Mouse (Mus musculus): ENCODE results near the gene Prc1. TPM values are rescaled to one million over a fixed set of nuclear protein-coding genes. Genes with fewer than 3 reads are reported as not detected.

Prc1 gene
- total and polyA plus RNA-seq, 3 experiments: 14.6 to 229 (median 161) TPM

DNA sequence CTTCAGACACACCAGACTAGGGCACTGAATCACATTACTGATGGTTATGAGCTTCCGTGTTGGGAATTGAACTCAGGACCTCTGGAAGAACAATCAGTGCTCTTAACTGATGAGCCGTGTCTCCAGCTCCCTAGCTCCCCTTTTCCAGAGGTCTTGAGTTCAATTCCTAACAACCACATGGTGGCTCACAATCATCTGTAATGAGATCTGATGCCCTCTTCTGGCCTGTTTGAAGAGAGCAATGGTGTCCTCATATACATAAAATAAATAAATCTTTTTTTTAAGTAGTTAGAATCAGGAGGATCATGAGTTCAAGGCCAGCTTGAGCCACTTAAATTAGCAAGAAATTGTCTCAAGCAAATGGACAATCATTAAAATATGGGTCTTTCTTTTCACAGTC is 38.3 kb upstream of the Prc1 start:
- DNase-seq (ENCODE audit: low spot score) (no peak), ATAC-seq (ENCODE audit: extremely low read depth, insufficient number of reproducible peaks, low FRiP score, poor library complexity, severe bottlenecking) (no peak)
- H3K4me3 ChIP-seq (ENCODE audit: low read depth, low read length): no peak overlapping the region
- no peak for TF ChIP-seq GATA2 (IDR thresholded peaks at IDR 0.05; ENCODE audit: borderline replicate concordance, low read depth, low read length)
- TF ChIP-seq GATA1 (IDR thresholded peaks at IDR 0.05; ENCODE audit: borderline replicate concordance, low read length): no peak
- no peak for TF ChIP-seq TAL1 (conservative IDR thresholded peaks at IDR 0.05; ENCODE audit: low read depth, low read length)
- TF ChIP-seq POLR2AphosphoS5 (IDR thresholded peaks at IDR 0.05; ENCODE audit: insufficient replicate concordance, low read depth, low read length): no peak
- TF ChIP-seq CTCF (IDR thresholded peaks at IDR 0.05; ENCODE audit: low read depth, low read length): no peak
- H3K4me1 ChIP-seq (ENCODE audit: insufficient read depth, low read depth, low read length): peaks cover 40% of the 10 kb centered on the region
- 0 out of 2 replicates have a peak, but pooled peaks cover 4% of the 10 kb centered on the region for H3K27me3 ChIP-seq (ENCODE audit: insufficient read depth, low read length)
- no peaks in the 10 kb centered on the region for H3K9me3 ChIP-seq (replicated peaks)
- H3K36me3 ChIP-seq (replicated peaks): no peaks in the 10 kb centered on the region

DNA sequence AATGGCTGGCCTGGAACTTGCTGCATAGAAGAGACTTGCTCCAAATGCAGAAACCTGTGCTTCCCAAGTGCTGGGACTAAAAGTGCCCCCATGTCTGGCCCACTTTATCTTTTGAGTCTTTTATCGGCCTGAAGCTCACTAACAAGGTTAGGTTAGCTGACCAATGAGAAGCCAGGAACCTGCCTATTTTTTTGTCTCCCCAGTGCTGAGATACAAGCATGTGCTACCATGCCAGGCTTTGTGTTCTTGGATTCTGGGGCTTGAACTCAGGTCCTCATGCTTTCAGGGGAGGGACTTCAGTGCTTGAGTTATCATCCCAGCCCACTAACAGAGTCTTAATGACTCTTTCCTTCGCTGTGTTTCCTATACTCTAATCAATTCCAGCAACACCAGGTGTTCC is 36.5 kb upstream of the Prc1 start:
- TF ChIP-seq GATA2 (IDR thresholded peaks at IDR 0.05; ENCODE audit: borderline replicate concordance, low read depth, low read length) (no peak), CTCF (IDR thresholded peaks at IDR 0.05; ENCODE audit: low read depth, low read length) (no peak), TAL1 (conservative IDR thresholded peaks at IDR 0.05; ENCODE audit: low read depth, low read length) (no peak), GATA1 (IDR thresholded peaks at IDR 0.05; ENCODE audit: borderline replicate concordance, low read length) (no peak), POLR2AphosphoS5 (IDR thresholded peaks at IDR 0.05; ENCODE audit: insufficient replicate concordance, low read depth, low read length) (no peak)

DNA sequence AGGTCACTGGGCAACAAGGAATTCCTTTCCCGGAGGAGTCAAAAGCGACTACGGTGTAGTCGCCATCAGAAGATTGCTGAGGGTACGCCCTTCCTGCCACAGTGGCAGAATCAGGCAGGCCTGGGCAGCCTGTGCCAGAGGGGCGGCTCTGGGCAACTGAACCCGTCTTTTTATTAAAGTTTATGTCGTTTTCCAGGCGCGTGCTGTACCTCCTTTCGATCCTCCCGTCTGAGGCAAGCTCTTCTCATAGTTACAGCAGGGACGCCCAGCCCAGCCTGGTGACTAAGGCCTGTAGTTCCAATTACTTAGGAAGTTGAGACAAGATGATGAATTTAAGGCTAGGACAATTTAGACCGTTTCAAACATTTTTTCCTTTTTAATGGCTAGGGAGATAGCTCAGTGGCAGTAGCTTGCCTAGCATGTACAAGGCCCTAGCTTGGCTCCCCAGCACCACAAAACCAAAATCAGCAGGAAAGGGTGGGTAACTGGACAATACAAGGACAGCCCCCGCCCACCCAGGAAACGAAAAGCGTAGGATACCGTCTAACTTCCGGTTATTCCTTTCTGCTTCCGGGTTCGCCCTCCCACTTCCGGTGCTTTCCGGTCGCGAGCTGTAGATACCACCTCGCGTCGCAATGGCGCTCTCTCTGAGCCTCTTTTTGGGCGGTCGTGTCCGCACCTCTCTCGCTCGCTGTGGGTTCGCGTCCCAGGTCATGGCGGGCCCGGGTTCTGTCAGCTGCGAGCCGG is 33.5 kb upstream of the Prc1 start, which contains the start of gene Ngrn:
TSS of gene Ngrn (plus strand) at position 591 of the 747 bp plus-strand sequence.
- H3K4me1 ChIP-seq (ENCODE audit: insufficient read depth, low read depth, low read length): peaks cover 35% of the 10 kb centered on the region
- no peaks in the 10 kb centered on the region for H3K9me3 ChIP-seq (replicated peaks)
- peak within 1 kb of the TSS; percentile 87 for H3K4me3 ChIP-seq (ENCODE audit: low read depth, low read length)
- ATAC-seq (ENCODE audit: extremely low read depth, insufficient number of reproducible peaks, low FRiP score, poor library complexity, severe bottlenecking) (peak; percentile 88), DNase-seq (ENCODE audit: low spot score) (peak; percentile 83)
- H3K36me3 ChIP-seq (replicated peaks): peaks cover 32% of the 10 kb centered on the region
- no peak for TF ChIP-seq POLR2AphosphoS5 (IDR thresholded peaks at IDR 0.05; ENCODE audit: insufficient replicate concordance, low read depth, low read length)
- TF ChIP-seq TAL1 (conservative IDR thresholded peaks at IDR 0.05; ENCODE audit: low read depth, low read length): no peak
- no peak for TF ChIP-seq CTCF (IDR thresholded peaks at IDR 0.05; ENCODE audit: low read depth, low read length)
- TF ChIP-seq GATA2 (IDR thresholded peaks at IDR 0.05; ENCODE audit: borderline replicate concordance, low read depth, low read length): no peak
- TF ChIP-seq GATA1 (IDR thresholded peaks at IDR 0.05; ENCODE audit: borderline replicate concordance, low read length): no peak
- no peaks in the 10 kb centered on the region for H3K27me3 ChIP-seq (ENCODE audit: insufficient read depth, low read length)

More for the DNA sequence above, 36.5 kb upstream of the Prc1 start:
- no peak for DNase-seq (ENCODE audit: low spot score)
- no peak for ATAC-seq (ENCODE audit: extremely low read depth, insufficient number of reproducible peaks, low FRiP score, poor library complexity, severe bottlenecking)
- 0 out of 2 replicates have a peak, but pooled peaks cover 4% of the 10 kb centered on the region for H3K27me3 ChIP-seq (ENCODE audit: insufficient read depth, low read length)
- H3K4me1 ChIP-seq (ENCODE audit: insufficient read depth, low read depth, low read length): peaks cover 37% of the 10 kb centered on the region
- H3K36me3 ChIP-seq (replicated peaks): peaks cover 3% of the 10 kb centered on the region
- H3K4me3 ChIP-seq (ENCODE audit: low read depth, low read length): no peak overlapping the region
- H3K9me3 ChIP-seq (replicated peaks): no peaks in the 10 kb centered on the region

DNA sequence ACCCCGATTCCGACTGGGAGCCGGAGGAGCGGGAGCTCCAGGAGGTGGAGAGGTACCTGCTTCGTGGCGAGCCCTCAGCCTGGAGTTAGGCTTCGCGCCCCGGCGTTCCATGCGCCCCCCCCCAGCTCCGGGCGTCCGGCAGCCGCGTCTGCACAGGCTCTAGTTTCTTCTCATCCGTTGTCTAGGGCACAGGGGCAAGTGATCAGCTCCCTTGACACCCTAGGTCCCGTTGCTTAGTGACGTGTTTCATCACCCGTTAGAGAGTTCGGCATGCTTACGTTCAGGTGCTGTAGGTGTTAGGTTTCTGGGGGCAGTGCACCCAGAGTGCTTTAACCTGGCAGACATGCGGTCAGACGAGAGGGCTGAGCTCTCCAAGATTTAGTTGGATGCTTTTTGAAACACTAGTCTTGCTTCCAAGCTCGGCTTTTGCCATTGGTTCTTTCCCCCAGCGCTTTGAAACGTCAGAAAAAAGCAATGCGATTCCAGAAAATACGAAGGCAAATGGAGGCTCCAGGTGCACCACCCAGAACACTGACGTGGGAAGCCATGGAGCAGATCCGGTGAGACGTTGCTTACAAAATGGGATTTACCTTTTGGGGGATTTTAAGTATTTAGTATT is 32.8 kb upstream of the Prc1 start:
- Histone ChIP-seq H3K9me3 (replicated peaks) (no peaks in the 10 kb centered on the region), H3K36me3 (replicated peaks) (peaks cover 39% of the 10 kb centered on the region), H3K4me3 (ENCODE audit: low read depth, low read length) (peak overlapping the region; percentile 87), H3K4me1 (ENCODE audit: insufficient read depth, low read depth, low read length) (peaks cover 35% of the 10 kb centered on the region), H3K27me3 (ENCODE audit: insufficient read depth, low read length) (no peaks in the 10 kb centered on the region)
- ATAC-seq (ENCODE audit: extremely low read depth, insufficient number of reproducible peaks, low FRiP score, poor library complexity, severe bottlenecking): no peak
- TF ChIP-seq TAL1 (conservative IDR thresholded peaks at IDR 0.05; ENCODE audit: low read depth, low read length): no peak
- TF ChIP-seq GATA2 (IDR thresholded peaks at IDR 0.05; ENCODE audit: borderline replicate concordance, low read depth, low read length): no peak
- no peak for TF ChIP-seq POLR2AphosphoS5 (IDR thresholded peaks at IDR 0.05; ENCODE audit: insufficient replicate concordance, low read depth, low read length)
- TF ChIP-seq CTCF (IDR thresholded peaks at IDR 0.05; ENCODE audit: low read depth, low read length): no peak
- no peak for TF ChIP-seq GATA1 (IDR thresholded peaks at IDR 0.05; ENCODE audit: borderline replicate concordance, low read length)
- DNase-seq (ENCODE audit: low spot score): peak; percentile 6

DNA sequence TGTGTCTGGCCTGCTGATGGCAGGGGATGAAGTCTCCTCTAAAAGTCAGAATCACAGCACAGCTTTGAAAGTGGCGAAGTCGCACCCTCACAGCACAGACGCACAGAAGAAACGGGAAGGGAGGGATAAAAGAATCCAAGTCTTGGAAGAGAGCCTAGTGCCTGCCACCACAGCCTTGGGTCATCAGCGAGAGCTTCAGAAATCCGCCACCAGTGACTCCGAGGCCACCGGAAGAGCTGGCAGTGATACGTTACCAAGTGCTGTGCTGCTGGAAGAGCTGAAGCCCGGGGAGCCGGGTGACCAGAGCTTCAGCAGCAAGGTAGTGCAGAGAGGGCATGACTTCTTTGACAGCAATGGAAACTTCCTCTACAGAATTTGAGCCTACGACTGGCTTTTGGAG is 29.6 kb upstream of the Prc1 start:
- no peak for TF ChIP-seq GATA1 (IDR thresholded peaks at IDR 0.05; ENCODE audit: borderline replicate concordance, low read length)
- TF ChIP-seq TAL1 (conservative IDR thresholded peaks at IDR 0.05; ENCODE audit: low read depth, low read length): no peak
- no peak for TF ChIP-seq GATA2 (IDR thresholded peaks at IDR 0.05; ENCODE audit: borderline replicate concordance, low read depth, low read length)
- no peak for TF ChIP-seq POLR2AphosphoS5 (IDR thresholded peaks at IDR 0.05; ENCODE audit: insufficient replicate concordance, low read depth, low read length)
- TF ChIP-seq CTCF (IDR thresholded peaks at IDR 0.05; ENCODE audit: low read depth, low read length): no peak
- ATAC-seq (ENCODE audit: extremely low read depth, insufficient number of reproducible peaks, low FRiP score, poor library complexity, severe bottlenecking) (no peak), DNase-seq (ENCODE audit: low spot score) (no peak)
- H3K36me3 ChIP-seq (replicated peaks): peaks cover 58% of the 10 kb centered on the region
- H3K9me3 ChIP-seq (replicated peaks): no peaks in the 10 kb centered on the region
- H3K4me1 ChIP-seq (ENCODE audit: insufficient read depth, low read depth, low read length): peaks cover 46% of the 10 kb centered on the region
- no peaks in the 10 kb centered on the region for H3K27me3 ChIP-seq (ENCODE audit: insufficient read depth, low read length)
- H3K4me3 ChIP-seq (ENCODE audit: low read depth, low read length): no peak overlapping the region

DNA sequence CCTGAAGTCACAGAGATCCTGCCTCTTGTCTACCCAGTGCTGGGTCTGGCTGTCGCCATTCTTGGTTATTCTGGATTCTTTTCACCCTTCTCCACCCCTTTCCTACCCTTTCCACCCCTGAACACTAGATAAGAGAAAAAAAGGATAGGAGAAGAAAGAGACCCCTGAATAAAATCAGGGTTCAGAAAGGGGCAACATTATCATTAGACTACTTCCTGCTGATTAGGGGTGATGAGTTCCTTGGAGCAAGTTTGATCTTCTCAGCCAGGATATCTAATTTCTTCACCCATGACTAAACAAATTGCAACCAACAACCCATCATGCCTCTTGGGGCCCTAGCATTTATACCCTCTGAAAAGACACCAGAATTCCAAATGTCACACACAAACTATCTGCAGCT is 26.5 kb upstream of the Prc1 start:
- TF ChIP-seq GATA1 (IDR thresholded peaks at IDR 0.05; ENCODE audit: borderline replicate concordance, low read length) (no peak), TAL1 (conservative IDR thresholded peaks at IDR 0.05; ENCODE audit: low read depth, low read length) (no peak), CTCF (IDR thresholded peaks at IDR 0.05; ENCODE audit: low read depth, low read length) (no peak), POLR2AphosphoS5 (IDR thresholded peaks at IDR 0.05; ENCODE audit: insufficient replicate concordance, low read depth, low read length) (no peak), GATA2 (IDR thresholded peaks at IDR 0.05; ENCODE audit: borderline replicate concordance, low read depth, low read length) (no peak)
- peaks cover 71% of the 10 kb centered on the region for H3K36me3 ChIP-seq (replicated peaks)
- H3K27me3 ChIP-seq (ENCODE audit: insufficient read depth, low read length): no peaks in the 10 kb centered on the region
- no peak overlapping the region for H3K4me3 ChIP-seq (ENCODE audit: low read depth, low read length)
- H3K4me1 ChIP-seq (ENCODE audit: insufficient read depth, low read depth, low read length): peaks cover 50% of the 10 kb centered on the region
- no peak for ATAC-seq (ENCODE audit: extremely low read depth, insufficient number of reproducible peaks, low FRiP score, poor library complexity, severe bottlenecking)
- DNase-seq (ENCODE audit: low spot score): no peak
- H3K9me3 ChIP-seq (replicated peaks): no peaks in the 10 kb centered on the region

Measured in G1E (cell line).